Mouse (Mus musculus) hindbrain, embryonic 13.5 days (tissue): Measurements from ENCODE around the gene Begain. TPM values are rescaled to one million over a fixed set of nuclear protein-coding genes. Genes with fewer than 3 reads are reported as not detected.
A peak's percentile ranks its signal among the peaks of the same experiment; 100 is the strongest.

Source experiments
- ATAC-seq: fragments of 200-750 bp; cut with Nextera tagmentation; 2 replicates; pipeline ENCODE4 v1.8.0; 2017; ENCODE audit warnings: moderate TSS enrichment; ENCODE audit not compliant: low FRiP score
- H3K27ac ChIP-seq: fragments of 300-500 bp; sonication (generic); 2 replicates; pipeline ENCODE4 v1.5.1; 2015; ENCODE audit warnings: inconsistent platforms, mild to moderate bottlenecking, moderate library complexity
- H3K27me3 ChIP-seq: fragments of 300-500 bp; sonication (generic); 2 replicates; pipeline ENCODE4 v1.6.1; 2015; ENCODE audit warnings: mild to moderate bottlenecking, inconsistent platforms
- H3K36me3 ChIP-seq: fragments of 300-500 bp; sonication (generic); 2 replicates; pipeline ENCODE4 v1.6.1; 2015; ENCODE audit warnings: mild to moderate bottlenecking, inconsistent platforms
- H3K4me1 ChIP-seq: fragments of 300-500 bp; sonication (generic); replicated peaks from 2 replicates; pipeline ENCODE4 v1.6.1; 2015; ENCODE audit warnings: inconsistent platforms
- H3K4me2 ChIP-seq: fragments of 300-500 bp; sonication (generic); 2 replicates; pipeline ENCODE4 v1.6.1; 2015; ENCODE audit warnings: inconsistent platforms, mild to moderate bottlenecking, moderate library complexity
- H3K4me3 ChIP-seq: fragments of 300-500 bp; sonication (generic); 2 replicates; pipeline ENCODE4 v1.5.1; 2015; ENCODE audit warnings: mild to moderate bottlenecking, inconsistent platforms
- H3K9ac ChIP-seq: fragments of 300-500 bp; sonication (generic); 2 replicates; pipeline ENCODE4 v1.6.1; 2015; ENCODE audit warnings: mild to moderate bottlenecking, inconsistent platforms
- H3K9me3 ChIP-seq: fragments of 300-500 bp; sonication (generic); 2 replicates; pipeline ENCODE4 v1.6.1; 2016; ENCODE audit warnings: inconsistent platforms
- WGBS: fragments of 180-500 bp; shearing (Covaris S2); methylation state at CpG from one replicate; pipeline ENCODE4 v1.1.7; 2015; 5-methylcytosine and 5-hydroxymethylcytosine counted together
- polyA plus RNA-seq: library from polyadenylated mRNA; unstranded; fragments of >200 nt; fragmentation: Nextera tagmentation; extraction: Ambion mirVana; gene quantifications from 2 replicates; pipeline ENCODE4 v1.2.1, GENCODE M21; 2015

Begain gene
- polyA plus RNA-seq, 1 experiment from 2014 or later: 21.3 TPM

- WGBS: 11% methylated on average over 19 of the region's 19 CpGs
- Histone ChIP-seq H3K4me2 (peak overlapping the region; percentile 25; the same call in 1 of the 2 replicates), H3K9me3 (no peaks in the 10 kb centered on the region), H3K27ac (peak overlapping the region; percentile 52; the same call in 1 of the 2 replicates), H3K36me3 (no peaks in the 10 kb centered on the region), H3K27me3 (peaks cover 14% of the 10 kb centered on the region), H3K4me1 (peaks cover 31% of the 10 kb centered on the region), H3K9ac (no peak overlapping the region; the same call in 1 of the 2 replicates), H3K4me3 (no peak overlapping the region)
- no peak for ATAC-seq
These were observed 73.5 kb downstream of the Begain start for GRCm38 (mm10) chr12:108994436-108995031.

GRCm38 (mm10) chr12:108993046-108993445 is 75.0 kb downstream of the Begain start:
- 74% methylated on average over 2 of the region's 2 CpGs for WGBS
- no peak overlapping the region for H3K9ac ChIP-seq
- no peak overlapping the region for H3K27ac ChIP-seq
- H3K4me1 ChIP-seq: peaks cover 31% of the 10 kb centered on the region
- H3K27me3 ChIP-seq: peaks cover 14% of the 10 kb centered on the region
- no peak overlapping the region for H3K4me3 ChIP-seq
- no peak overlapping the region for H3K4me2 ChIP-seq
- no peak for ATAC-seq
- H3K9me3 ChIP-seq: no peaks in the 10 kb centered on the region
- H3K36me3 ChIP-seq: no peaks in the 10 kb centered on the region

GRCm38 (mm10) chr12:108990425-108990824 is 77.6 kb downstream of the Begain start:
- H3K27ac ChIP-seq: no peak overlapping the region
- 42% methylated on average over 9 of the region's 9 CpGs for WGBS

GRCm38 (mm10) chr12:108987448-108987847 is 80.6 kb downstream of the Begain start:
- H3K27ac ChIP-seq: no peak overlapping the region
- H3K9me3 ChIP-seq: no peaks in the 10 kb centered on the region
- no peaks in the 10 kb centered on the region for H3K36me3 ChIP-seq
- no peak overlapping the region for H3K4me3 ChIP-seq
- 78% methylated on average over 9 of the region's 9 CpGs for WGBS
- no peaks in the 10 kb centered on the region for H3K27me3 ChIP-seq
- H3K4me2 ChIP-seq: no peak overlapping the region
- ATAC-seq: no peak
- H3K9ac ChIP-seq: no peak overlapping the region
- peaks cover 40% of the 10 kb centered on the region for H3K4me1 ChIP-seq

More at GRCm38 (mm10) chr12:108990425-108990824, 77.6 kb downstream of the Begain start:
- ATAC-seq: no peak
- Histone ChIP-seq H3K9ac (no peak overlapping the region), H3K9me3 (no peaks in the 10 kb centered on the region), H3K36me3 (no peaks in the 10 kb centered on the region), H3K4me1 (peaks cover 20% of the 10 kb centered on the region), H3K27me3 (0 out of 2 replicates have a peak, but pooled peaks cover 5% of the 10 kb centered on the region), H3K4me2 (no peak overlapping the region), H3K4me3 (no peak overlapping the region)

GRCm38 (mm10) chr12:108985025-108985424 is 83.0 kb downstream of the Begain start:
- 68% methylated on average over 6 of the region's 6 CpGs for WGBS
- no peak for ATAC-seq
- Histone ChIP-seq H3K4me1 (peaks cover 55% of the 10 kb centered on the region), H3K4me3 (no peak overlapping the region), H3K27me3 (0 out of 2 replicates have a peak, but pooled peaks cover 3% of the 10 kb centered on the region), H3K9me3 (no peaks in the 10 kb centered on the region), H3K9ac (no peak overlapping the region), H3K27ac (peak overlapping the region; percentile 62), H3K36me3 (no peaks in the 10 kb centered on the region), H3K4me2 (no peak overlapping the region)

- 56% methylated on average over 8 of the region's 8 CpGs for WGBS
- 0 out of 2 replicates have a peak, but pooled peaks cover 6% of the 10 kb centered on the region for H3K27me3 ChIP-seq
- H3K9me3 ChIP-seq: no peaks in the 10 kb centered on the region
- H3K4me1 ChIP-seq: peaks cover 59% of the 10 kb centered on the region
- peak overlapping the region; percentile 62 for H3K27ac ChIP-seq
- no peak overlapping the region for H3K4me2 ChIP-seq
- no peak for ATAC-seq
- H3K9ac ChIP-seq: no peak overlapping the region
- H3K4me3 ChIP-seq: no peak overlapping the region
- H3K36me3 ChIP-seq: no peaks in the 10 kb centered on the region
These were observed 83.5 kb downstream of the Begain start for GRCm38 (mm10) chr12:108984471-108984870.

GRCm38 (mm10) chr12:108983496-108983895 is 84.5 kb downstream of the Begain start:
- WGBS: 90% methylated on average over 6 of the region's 6 CpGs
- 0 out of 2 replicates have a peak, but pooled peaks cover 9% of the 10 kb centered on the region for H3K27me3 ChIP-seq

GRCm38 (mm10) chr12:108982684-108982960 is 85.4 kb downstream of the Begain start:
- H3K27ac ChIP-seq: peak overlapping the region; percentile 75
- H3K4me3 ChIP-seq: no peak overlapping the region
- H3K4me1 ChIP-seq: peaks cover 62% of the 10 kb centered on the region
- ATAC-seq: no peak
- no peak overlapping the region for H3K9ac ChIP-seq
- H3K4me2 ChIP-seq: no peak overlapping the region
- no peaks in the 10 kb centered on the region for H3K9me3 ChIP-seq
- WGBS: 41% methylated on average over 6 of the region's 6 CpGs
- H3K27me3 ChIP-seq: 0 out of 2 replicates have a peak, but pooled peaks cover 9% of the 10 kb centered on the region
- no peaks in the 10 kb centered on the region for H3K36me3 ChIP-seq

More at GRCm38 (mm10) chr12:108983496-108983895, 84.5 kb downstream of the Begain start:
- Histone ChIP-seq H3K4me1 (peaks cover 62% of the 10 kb centered on the region), H3K27ac (0 out of 2 replicates have a peak overlapping the region, but pooled peaks have one; percentile 18), H3K9ac (no peak overlapping the region), H3K36me3 (no peaks in the 10 kb centered on the region), H3K4me2 (no peak overlapping the region), H3K4me3 (no peak overlapping the region), H3K9me3 (no peaks in the 10 kb centered on the region)
- ATAC-seq: no peak

Other genes starting within 250 kb of the Begain start
- 17.8 and 19.2 TPM in 2 replicates for gene Slc25a29, start 232.3 kb downstream of the Begain start, polyA plus RNA-seq
- gene Slc25a47, start 232.2 kb downstream of the Begain start, polyA plus RNA-seq: 9.8 and 10.8 TPM in 2 replicates
- 6.6 and 8.5 TPM in 2 replicates for gene Wdr25, start 174.6 kb downstream of the Begain start, polyA plus RNA-seq
- 102 and 106 TPM in 2 replicates for gene Wars, start 174.0 kb downstream of the Begain start, polyA plus RNA-seq